Mouse (Mus musculus): Measurements from ENCODE around the gene Slc9b1.

- TF ChIP-seq CTCF (IDR thresholded peaks at IDR 0.05; ENCODE audit: extremely low read depth, insufficient read length, insufficient replicate concordance, low read depth, low read length) (no peak), POLR2A (IDR thresholded peaks at IDR 0.05; ENCODE audit: low read depth, low read length) (no peak)
These were observed 72.9 kb downstream of the Slc9b1 start for GRCm38 (mm10) chr3:135420542-135421309.
